Mouse (Mus musculus) neural tube, embryonic 11.5 days (tissue): ENCODE measurements around the gene Samd4b. TPM values are rescaled to one million over a fixed set of nuclear protein-coding genes. Genes with fewer than 3 reads are reported as not detected.
"Not testable (repeated sequence)": the region's sequence is repeated elsewhere in the genome, so short reads cannot be mapped to it uniquely, and the experiment has no call there.

ENCODE experiments used
- ATAC-seq: fragments of 200-750 bp; cut with Nextera tagmentation; 2 replicates; pipeline ENCODE4 v1.8.0; 2017; ENCODE audit warnings: moderate number of reproducible peaks, mild to moderate bottlenecking, moderate TSS enrichment, moderate library complexity; ENCODE audit not compliant: insufficient read depth, low FRiP score, low TSS enrichment
- DNase-seq: peaks from one replicate; pipeline ENCODE4 v3.0.0-alpha.2; 2015; ENCODE audit warnings: low spot score
- H3K27ac ChIP-seq: fragments of 300-500 bp; sonication (generic); 2 replicates; pipeline ENCODE4 v1.5.1; 2014; ENCODE audit warnings: low read depth, mild to moderate bottlenecking, low read length
- H3K27me3 ChIP-seq: fragments of 300-500 bp; sonication (generic); 2 replicates; pipeline ENCODE4 v1.6.1; 2014; ENCODE audit warnings: mild to moderate bottlenecking, low read length, mixed read lengths; ENCODE audit not compliant: control insufficient read depth, insufficient read depth
- H3K36me3 ChIP-seq: fragments of 300-500 bp; sonication (generic); 2 replicates; pipeline ENCODE4 v1.6.1; 2014; ENCODE audit warnings: mild to moderate bottlenecking, low read length, moderate library complexity, mixed read lengths; ENCODE audit not compliant: control insufficient read depth, insufficient read depth
- H3K4me1 ChIP-seq: fragments of 300-500 bp; sonication (generic); 2 replicates; pipeline ENCODE4 v1.6.1; 2014; ENCODE audit warnings: low read length, mixed read lengths; ENCODE audit not compliant: control insufficient read depth, insufficient read depth
- H3K4me2 ChIP-seq: fragments of 300-500 bp; sonication (generic); 2 replicates; pipeline ENCODE4 v1.6.1; 2014; ENCODE audit warnings: low read depth, mild to moderate bottlenecking, moderate library complexity
- H3K4me3 ChIP-seq: fragments of 300-500 bp; sonication (generic); 2 replicates; pipeline ENCODE4 v1.5.1; 2014; ENCODE audit warnings: low read depth, low read length
- H3K9ac ChIP-seq: fragments of 300-500 bp; sonication (generic); 2 replicates; pipeline ENCODE4 v1.6.1; 2014; ENCODE audit warnings: mild to moderate bottlenecking, low read length
- H3K9me3 ChIP-seq: fragments of 300-500 bp; sonication (generic); 2 replicates; pipeline ENCODE4 v1.6.1; 2016; ENCODE audit warnings: low read length; ENCODE audit not compliant: control insufficient read depth
- WGBS: fragments of 180-500 bp; shearing (Covaris S2); extraction: QIAGEN DNeasy Blood & Tissue Kit; methylation state at CpG from one replicate; pipeline ENCODE4 v1.1.7; 2014; 5-methylcytosine and 5-hydroxymethylcytosine counted together
- polyA plus RNA-seq: library from polyadenylated mRNA; unstranded; fragments of >200 nt; fragmentation: Nextera tagmentation; extraction: Ambion mirVana; gene quantifications from 2 replicates; pipeline ENCODE4 v1.2.1, GENCODE M21; 2014

Gene Samd4b
- polyA plus RNA-seq, 1 experiment from 2014 or later, result 37.8 TPM

- H3K27me3 ChIP-seq, H3K4me1 ChIP-seq, H3K9ac ChIP-seq, H3K9me3 ChIP-seq, H3K27ac ChIP-seq, DNase-seq, H3K36me3 ChIP-seq, H3K4me3 ChIP-seq, H3K4me2 ChIP-seq, ATAC-seq: not testable (repeated sequence)
- whole genome bisulfite sequencing, result 63% methylated on average over 8 of the region's 8 CpGs
Observed at GRCm38 (mm10) chr7:28510405-28510974, 87.5 kb downstream of the Samd4b start, which contains the start of gene Ifnl2. Gene Ifnl2, minus strand, starts transcription at chr7:28510455.

GRCm38 (mm10) chr7:28509121-28509520, 88.8 kb downstream of the Samd4b start:
- not testable (repeated sequence) for H3K4me2 ChIP-seq, ATAC-seq, H3K4me1 ChIP-seq, H3K4me3 ChIP-seq, H3K27me3 ChIP-seq, H3K27ac ChIP-seq, H3K36me3 ChIP-seq, H3K9me3 ChIP-seq, DNase-seq, H3K9ac ChIP-seq
- WGBS, result 80% methylated on average over 1 of the region's 2 CpGs

- DNase-seq, result peak; percentile 36
- no peak for ATAC-seq
- Histone ChIP-seq H3K27ac (no peak overlapping the region), H3K9ac (no peak overlapping the region), H3K9me3 (no peaks in the 10 kb centered on the region), H3K36me3 (no peaks in the 10 kb centered on the region), H3K4me3 (no peak overlapping the region), H3K4me2 (no peak overlapping the region), H3K4me1 (no peaks in the 10 kb centered on the region), H3K27me3 (no peaks in the 10 kb centered on the region)
- WGBS, result 9% methylated on average over 5 of the region's 5 CpGs
Observed at GRCm38 (mm10) chr7:28505585-28505984, 92.4 kb downstream of the Samd4b start.

GRCm38 (mm10) chr7:28495426-28495825, 102.5 kb downstream of the Samd4b start:
- H3K4me1 ChIP-seq, result no peaks in the 10 kb centered on the region
- H3K4me3 ChIP-seq, result no peak overlapping the region
- H3K27ac ChIP-seq, result no peak overlapping the region
- no peak overlapping the region for H3K9ac ChIP-seq
- no peak overlapping the region for H3K4me2 ChIP-seq
- H3K27me3 ChIP-seq, result no peaks in the 10 kb centered on the region
- H3K9me3 ChIP-seq, result no peaks in the 10 kb centered on the region
- no peak for ATAC-seq
- whole genome bisulfite sequencing, result 74% methylated on average over 11 of the region's 11 CpGs
- H3K36me3 ChIP-seq, result no peaks in the 10 kb centered on the region
- peak; percentile 31 for DNase-seq

- H3K9me3 ChIP-seq, result no peaks in the 10 kb centered on the region
- no peak overlapping the region for H3K9ac ChIP-seq
- peaks cover 3% of the 10 kb centered on the region for H3K27me3 ChIP-seq
- DNase-seq (no peak), ATAC-seq (no peak)
- H3K36me3 ChIP-seq, result no peaks in the 10 kb centered on the region
- H3K4me3 ChIP-seq, result no peak overlapping the region
- H3K4me1 ChIP-seq, result no peaks in the 10 kb centered on the region; the same call in 1 of the 2 replicates
- H3K27ac ChIP-seq, result no peak overlapping the region
- WGBS, result 86% methylated on average over 8 of the region's 8 CpGs
- no peak overlapping the region for H3K4me2 ChIP-seq
Observed at GRCm38 (mm10) chr7:28492310-28492709, 105.6 kb downstream of the Samd4b start.

GRCm38 (mm10) chr7:28490903-28491302, 107.0 kb downstream of the Samd4b start:
- H3K36me3 ChIP-seq, result no peaks in the 10 kb centered on the region
- WGBS, result 32% methylated on average over 13 of the region's 14 CpGs
- no peak for ATAC-seq
- H3K27me3 ChIP-seq, result peaks cover 3% of the 10 kb centered on the region
- H3K4me2 ChIP-seq, result no peak overlapping the region
- H3K4me3 ChIP-seq, result no peak overlapping the region
- no peak for DNase-seq
- H3K27ac ChIP-seq, result no peak overlapping the region
- H3K9ac ChIP-seq, result no peak overlapping the region
- no peaks in the 10 kb centered on the region for H3K9me3 ChIP-seq
- H3K4me1 ChIP-seq, result no peaks in the 10 kb centered on the region; the same call in 1 of the 2 replicates

GRCm38 (mm10) chr7:28490410-28490809, 107.5 kb downstream of the Samd4b start:
- DNase-seq (peak; percentile 38), ATAC-seq (no peak)
- Histone ChIP-seq H3K9me3 (no peaks in the 10 kb centered on the region), H3K4me3 (no peak overlapping the region), H3K4me1 (no peaks in the 10 kb centered on the region; the same call in 1 of the 2 replicates), H3K4me2 (no peak overlapping the region), H3K27ac (no peak overlapping the region), H3K9ac (no peak overlapping the region), H3K27me3 (peaks cover 3% of the 10 kb centered on the region), H3K36me3 (no peaks in the 10 kb centered on the region)
- 5% methylated on average over 10 of the region's 10 CpGs for WGBS

- Histone ChIP-seq H3K27ac (no peak overlapping the region), H3K4me3 (no peak overlapping the region), H3K4me2 (peak overlapping the region; percentile 23), H3K36me3 (no peaks in the 10 kb centered on the region), H3K27me3 (peaks cover 3% of the 10 kb centered on the region), H3K9me3 (no peaks in the 10 kb centered on the region), H3K9ac (no peak overlapping the region), H3K4me1 (no peaks in the 10 kb centered on the region; the same call in 1 of the 2 replicates)
- no peak for DNase-seq
- no peak for ATAC-seq
- WGBS, result 3% methylated on average over 16 of the region's 16 CpGs
Observed at GRCm38 (mm10) chr7:28488030-28488491, 109.9 kb downstream of the Samd4b start.

GRCm38 (mm10) chr7:28484192-28484591, 113.8 kb downstream of the Samd4b start:
- no peak overlapping the region for H3K4me2 ChIP-seq
- 19% methylated on average over 4 of the region's 4 CpGs for WGBS
- H3K36me3 ChIP-seq, result no peaks in the 10 kb centered on the region
- DNase-seq (no peak), ATAC-seq (no peak)
- H3K4me3 ChIP-seq, result no peak overlapping the region
- no peaks in the 10 kb centered on the region; the same call in 1 of the 2 replicates for H3K4me1 ChIP-seq
- H3K9ac ChIP-seq, result no peak overlapping the region
- no peaks in the 10 kb centered on the region for H3K9me3 ChIP-seq
- H3K27me3 ChIP-seq, result peaks cover 3% of the 10 kb centered on the region
- no peak overlapping the region for H3K27ac ChIP-seq
